Mouse (Mus musculus): ENCODE results near the gene Scfd2.

- no peak for TF ChIP-seq EP300 (IDR thresholded peaks at IDR 0.05; ENCODE audit: low read depth)
- TF ChIP-seq CTCF (IDR thresholded peaks at IDR 0.05; ENCODE audit: low read depth): no peak
These were observed 215.1 kb downstream of the Scfd2 start for GRCm38 (mm10) chr5:74316333-74316945.
